Mouse (Mus musculus) small intestine, adult 2 months (tissue): Measurements from ENCODE around the gene Nfasc. TPM values are rescaled to one million over a fixed set of nuclear protein-coding genes. Genes with fewer than 3 reads are reported as not detected.

ENCODE experiments used
- H3K27ac ChIP-seq: fragments of 200-500 bp; 2 replicates; pipeline ENCODE4 v1.5.1; 2012; ENCODE audit warnings: low read depth, low read length, control low read depth, inconsistent platforms; ENCODE audit not compliant: insufficient read depth
- H3K27me3 ChIP-seq: fragments of 200-500 bp; 2 replicates; pipeline ENCODE4 v1.6.1; 2012; ENCODE audit warnings: mild to moderate bottlenecking, moderate library complexity, low read length, inconsistent platforms; ENCODE audit not compliant: control insufficient read depth, insufficient read depth
- H3K36me3 ChIP-seq: fragments of 200-500 bp; 2 replicates; pipeline ENCODE4 v1.6.1; 2012; ENCODE audit warnings: mild to moderate bottlenecking, low read length, control low read depth, inconsistent platforms; ENCODE audit not compliant: control insufficient read depth, insufficient read depth
- H3K4me1 ChIP-seq: fragments of 200-500 bp; 2 replicates; pipeline ENCODE4 v1.6.1; 2012; ENCODE audit warnings: low read length, inconsistent platforms, mixed read lengths; ENCODE audit not compliant: control insufficient read depth, insufficient read depth, insufficient read length
- H3K4me3 ChIP-seq: fragments of 200-500 bp; 2 replicates; pipeline ENCODE4 v1.5.1; 2012; ENCODE audit warnings: low read depth, mild to moderate bottlenecking, control low read depth, inconsistent platforms, low read length, moderate library complexity
- CTCF ChIP-seq: fragments of 200-500 bp; IDR thresholded peaks from 2 replicates; pipeline ENCODE4 v1.5.1; 2012; ENCODE audit warnings: low read depth, mild to moderate bottlenecking, control low read depth, inconsistent platforms, low read length, moderate library complexity, mixed read lengths; ENCODE audit not compliant: insufficient replicate concordance, insufficient read length; ENCODE audit errors: extremely low read depth
- POLR2A ChIP-seq: fragments of 200-500 bp; IDR thresholded peaks from 2 replicates; pipeline ENCODE4 v1.6.1; 2012; ENCODE audit warnings: low read depth, mild to moderate bottlenecking, control low read depth, inconsistent platforms, low read length, moderate library complexity
- WGBS: fragments of 180-500 bp; shearing (Covaris S2); methylation state at CpG from one replicate; pipeline ENCODE4 v1.1.7; 2018; 5-methylcytosine and 5-hydroxymethylcytosine counted together
- polyA plus RNA-seq: library from polyadenylated mRNA; depleted of rRNA; stranded (reverse); fragments of >200 nt; gene quantifications from 2 replicates; pipeline ENCODE4 v1.2.3, GENCODE M21; 2012

Gene Nfasc
- polyA plus RNA-seq, 1 experiment = 0.90 TPM

DNA sequence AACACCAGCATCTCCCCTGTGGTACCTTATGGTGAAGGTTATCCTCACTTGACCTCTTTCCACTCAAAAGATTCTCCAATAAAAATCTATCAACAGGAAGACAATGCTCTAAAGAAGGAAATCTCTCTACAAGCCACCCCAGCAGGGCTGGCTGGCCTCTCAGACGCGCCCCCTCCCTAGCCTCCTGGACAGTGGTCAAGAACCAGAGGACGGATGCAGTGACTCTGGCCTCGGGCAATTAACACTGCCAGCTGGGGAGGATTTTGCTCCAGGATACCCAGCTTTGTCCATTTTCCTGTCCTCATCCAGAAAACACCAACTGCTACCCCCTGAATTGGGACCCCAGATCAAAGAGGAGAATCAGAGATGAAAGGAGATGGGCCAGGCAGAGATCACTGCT, 44.7 kb downstream of the Nfasc start:
- TF ChIP-seq CTCF = no peak
- TF ChIP-seq POLR2A = no peak
- Histone ChIP-seq H3K36me3 (no peaks in the 10 kb centered on the region), H3K27me3 (no peaks in the 10 kb centered on the region), H3K4me1 (no peaks in the 10 kb centered on the region), H3K4me3 (no peak overlapping the region), H3K27ac (no peak overlapping the region)
- 78% methylated on average over 4 of the region's 4 CpGs for WGBS

DNA sequence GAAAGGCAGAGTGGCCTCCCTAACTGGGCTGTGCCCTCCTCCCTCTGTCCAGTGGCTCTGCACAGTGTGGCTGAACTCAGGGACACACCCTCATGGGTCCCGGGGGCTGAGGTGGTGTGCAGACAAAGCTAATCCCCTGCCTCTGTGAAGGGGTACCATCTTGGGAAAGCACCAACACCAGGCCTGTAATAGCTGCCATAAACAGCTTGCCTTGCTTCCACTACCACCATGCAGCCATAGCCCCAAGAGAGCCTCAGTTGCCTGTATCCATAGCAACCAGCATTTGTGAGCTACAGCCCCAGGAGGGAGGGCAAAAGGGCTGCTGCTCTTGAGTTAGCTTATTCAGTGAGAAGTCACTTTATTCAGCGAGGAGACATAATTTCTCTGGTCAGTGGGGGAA, 45.4 kb downstream of the Nfasc start:
- no peaks in the 10 kb centered on the region for H3K36me3 ChIP-seq
- H3K27me3 ChIP-seq = no peaks in the 10 kb centered on the region
- WGBS = 17% methylated on average over 2 of the region's 2 CpGs
- no peak overlapping the region for H3K4me3 ChIP-seq
- TF ChIP-seq POLR2A (no peak), CTCF (no peak)
- H3K27ac ChIP-seq = no peak overlapping the region
- H3K4me1 ChIP-seq = no peaks in the 10 kb centered on the region

DNA sequence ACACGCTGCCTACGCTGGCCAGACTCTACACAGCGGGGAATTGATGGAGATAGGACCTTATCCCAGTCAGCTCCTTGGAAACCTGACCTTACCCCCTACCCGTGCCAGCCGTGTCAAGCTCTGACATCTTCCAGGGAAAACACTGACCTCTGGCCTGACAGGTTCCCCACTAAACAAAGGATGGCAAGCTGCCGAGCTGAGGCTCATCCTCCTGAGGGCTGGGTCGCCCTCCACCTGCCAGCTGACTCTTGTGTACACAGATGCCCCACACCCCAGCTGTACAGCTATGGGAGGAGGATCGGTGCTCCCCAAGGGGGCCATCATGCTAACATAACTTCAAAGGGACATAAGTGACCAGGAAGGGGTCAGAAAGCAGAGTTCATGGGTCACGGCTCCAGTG, 47.6 kb downstream of the Nfasc start:
- 39% methylated on average over 9 of the region's 9 CpGs for whole genome bisulfite sequencing
- no peak overlapping the region for H3K27ac ChIP-seq
- no peaks in the 10 kb centered on the region for H3K36me3 ChIP-seq
- H3K4me3 ChIP-seq = no peak overlapping the region
- H3K4me1 ChIP-seq = no peaks in the 10 kb centered on the region
- no peaks in the 10 kb centered on the region for H3K27me3 ChIP-seq
- TF ChIP-seq POLR2A (no peak), CTCF (no peak)

DNA sequence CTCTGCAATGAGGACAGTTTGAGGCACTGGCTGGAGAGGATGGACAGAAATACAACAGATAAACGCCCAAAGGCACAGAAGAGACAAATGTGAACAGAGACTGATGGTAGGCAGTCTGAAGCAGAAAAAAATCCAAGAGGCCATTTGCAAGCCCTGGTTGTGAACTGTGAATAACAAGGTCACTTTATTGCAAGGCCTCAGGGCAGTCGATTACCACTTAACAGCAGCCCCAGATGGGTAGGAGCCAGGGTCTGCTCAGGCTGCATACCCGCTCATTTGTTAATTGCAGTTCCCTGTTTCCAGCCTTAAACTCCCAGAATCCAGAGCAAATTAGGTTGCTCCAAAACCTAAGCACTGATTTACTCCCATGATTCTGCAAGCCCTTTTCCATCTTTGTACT, 52.4 kb downstream of the Nfasc start:
- TF ChIP-seq CTCF (no peak), POLR2A (no peak)
- WGBS = 73% methylated on average over 3 of the region's 3 CpGs

DNA sequence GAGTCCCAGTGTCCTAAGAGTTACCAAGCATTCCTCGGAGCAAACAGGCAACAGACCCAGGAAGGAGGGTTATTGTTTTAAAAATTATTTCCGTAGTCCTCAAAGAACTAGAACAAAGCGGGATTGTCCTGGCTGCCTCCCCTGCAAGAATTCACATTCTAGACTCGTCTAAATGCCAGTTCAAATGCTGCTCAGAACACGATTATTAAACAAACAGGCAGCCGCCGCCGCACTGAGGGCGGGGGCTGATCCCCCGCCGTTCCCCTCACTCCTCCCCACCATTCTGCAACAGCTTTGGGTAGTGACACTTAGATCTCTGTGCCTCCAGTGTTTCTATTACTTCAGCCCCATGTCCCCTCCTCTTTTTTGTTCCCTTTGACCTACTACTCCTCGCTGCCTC, 62.7 kb downstream of the Nfasc start:
- no peaks in the 10 kb centered on the region for H3K27me3 ChIP-seq
- TF ChIP-seq CTCF = no peak
- TF ChIP-seq POLR2A = no peak
- WGBS = 50% methylated on average over 12 of the region's 12 CpGs

More for the DNA sequence above, 52.4 kb downstream of the Nfasc start:
- Histone ChIP-seq H3K27ac (no peak overlapping the region), H3K4me1 (no peaks in the 10 kb centered on the region), H3K36me3 (no peaks in the 10 kb centered on the region), H3K4me3 (no peak overlapping the region), H3K27me3 (no peaks in the 10 kb centered on the region)

DNA sequence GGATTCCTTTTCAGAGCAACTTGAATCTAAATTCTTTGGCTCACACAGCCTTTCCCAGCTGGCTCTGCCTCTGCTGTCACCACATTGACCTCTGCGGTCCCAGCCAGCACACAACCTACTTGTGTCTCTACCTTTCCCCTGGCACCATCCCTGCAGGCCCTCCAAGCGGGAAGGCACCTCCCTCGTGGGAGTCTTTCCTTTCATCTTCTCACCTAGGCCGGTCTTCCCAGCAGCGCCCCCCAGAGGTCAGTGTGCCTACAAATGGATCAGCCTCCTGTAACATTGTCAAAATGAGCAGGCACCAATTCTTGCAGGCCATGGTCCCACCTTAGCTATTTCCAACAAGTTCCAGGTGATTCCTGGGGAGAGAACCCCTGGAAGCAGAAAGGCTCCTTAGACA, 63.5 kb downstream of the Nfasc start:
- Histone ChIP-seq H3K27me3 (no peaks in the 10 kb centered on the region), H3K4me1 (no peaks in the 10 kb centered on the region), H3K36me3 (no peaks in the 10 kb centered on the region), H3K27ac (no peak overlapping the region), H3K4me3 (no peak overlapping the region)
- TF ChIP-seq POLR2A = no peak
- no peak for TF ChIP-seq CTCF
- WGBS = 30% methylated on average over 5 of the region's 5 CpGs

More for the DNA sequence above, 62.7 kb downstream of the Nfasc start:
- Histone ChIP-seq H3K4me1 (no peaks in the 10 kb centered on the region), H3K27ac (no peak overlapping the region), H3K4me3 (no peak overlapping the region), H3K36me3 (no peaks in the 10 kb centered on the region)

DNA sequence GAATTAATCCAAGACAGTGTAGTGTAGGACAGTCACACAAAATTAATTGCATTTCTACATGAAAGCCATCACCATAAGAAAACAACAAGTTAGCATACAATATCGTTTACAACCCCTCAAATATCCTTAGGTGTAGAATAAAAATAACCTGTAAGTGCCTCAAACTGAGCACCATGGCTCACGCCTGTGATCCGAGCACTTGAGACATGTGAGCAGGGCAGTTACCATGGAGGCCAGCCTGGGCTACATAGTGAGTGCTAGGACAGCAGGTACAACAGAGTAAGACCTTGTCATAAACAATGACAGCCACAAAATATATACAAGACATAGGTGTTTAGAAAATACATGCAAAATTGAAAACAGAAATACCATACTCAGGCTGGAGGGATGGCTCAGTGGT, 68.9 kb downstream of the Nfasc start:
- WGBS = 83% methylated on average over 3 of the region's 3 CpGs
- no peaks in the 10 kb centered on the region for H3K27me3 ChIP-seq
- H3K4me3 ChIP-seq = no peak overlapping the region
- no peak overlapping the region for H3K27ac ChIP-seq
- TF ChIP-seq CTCF (no peak), POLR2A (no peak)
- H3K4me1 ChIP-seq = no peaks in the 10 kb centered on the region
- no peaks in the 10 kb centered on the region for H3K36me3 ChIP-seq

DNA sequence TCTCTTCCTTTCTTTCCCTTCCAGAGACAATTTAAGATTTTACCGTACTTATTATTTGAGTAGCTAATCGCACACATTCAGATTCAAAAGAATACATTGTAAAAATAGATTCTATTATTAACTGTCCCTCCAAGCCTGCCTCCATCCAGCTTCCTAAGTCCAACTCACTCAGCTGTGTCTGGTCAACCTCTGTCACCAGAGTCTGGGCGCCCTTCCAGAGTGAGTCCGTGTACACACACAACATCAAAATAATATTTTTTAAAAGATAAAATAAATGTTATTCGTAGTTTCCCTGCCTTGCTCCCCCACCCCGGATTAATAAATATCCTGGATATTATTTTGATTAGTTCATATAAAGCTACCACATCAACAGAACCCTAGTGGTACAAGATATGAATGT, 72.4 kb downstream of the Nfasc start:
- H3K27ac ChIP-seq = no peak overlapping the region
- no peak for TF ChIP-seq CTCF
- TF ChIP-seq POLR2A = no peak
- 76% methylated on average over 6 of the region's 6 CpGs for WGBS

More for the DNA sequence above, 72.4 kb downstream of the Nfasc start:
- H3K4me1 ChIP-seq = peaks cover 7% of the 10 kb centered on the region
- no peaks in the 10 kb centered on the region for H3K27me3 ChIP-seq
- no peaks in the 10 kb centered on the region for H3K36me3 ChIP-seq
- H3K4me3 ChIP-seq = no peak overlapping the region
